Mouse (Mus musculus) layer of hippocampus, adult 18-20 months (tissue): ENCODE measurements around the gene Izumo2. TPM values are rescaled to one million over a fixed set of nuclear protein-coding genes. Genes with fewer than 3 reads are reported as not detected.
"Not testable (repeated sequence)": the region's sequence is repeated elsewhere in the genome, so short reads cannot be mapped to it uniquely, and the experiment has no call there.

Experiments
- DNase-seq, 2 experiments: peaks; one replicate each; pipeline ENCODE4 v3.0.0; 2022; ENCODE audit warnings: low spot score in 2 of 2
- total RNA-seq, 2 experiments: library from RNA; stranded (reverse); gene quantifications; 2 replicates each; pipeline ENCODE4 v1.2.3; 2021

Izumo2 gene
- total RNA-seq, 2 experiments from 2014 or later = not detected

- no peak for DNase-seq
These were observed 10.6 kb upstream of the Izumo2 start for GRCm38 (mm10) chr7:44697980-44698379.

- peak in 1 of 2 experiments; percentile 68 for DNase-seq
These were observed 6.6 kb upstream of the Izumo2 start for GRCm38 (mm10) chr7:44701921-44702320.

GRCm38 (mm10) chr7:44702985-44703384 lies 5.6 kb upstream of the Izumo2 start:
- no peak for DNase-seq

GRCm38 (mm10) chr7:44704363-44704762 lies 4.2 kb upstream of the Izumo2 start:
- peak in 1 of 2 experiments; percentile 57 for DNase-seq

- DNase-seq = no peak
These were observed 3.5 kb upstream of the Izumo2 start for GRCm38 (mm10) chr7:44705086-44705485.

- no peak for DNase-seq
These were observed 2.2 kb upstream of the Izumo2 start for GRCm38 (mm10) chr7:44706322-44706721.

- no peak for DNase-seq
These were observed 1.3 kb upstream of the Izumo2 start for GRCm38 (mm10) chr7:44707169-44707675.

GRCm38 (mm10) chr7:44708093-44708492 lies 449 bp upstream of the Izumo2 start:
- not testable (repeated sequence) for DNase-seq

- no peak for DNase-seq
These were observed 1.3 kb downstream of the Izumo2 start for GRCm38 (mm10) chr7:44709881-44710280.

GRCm38 (mm10) chr7:44722058-44722457 lies 13.5 kb downstream of the Izumo2 start:
- DNase-seq = no peak

- DNase-seq = peak in 1 of 2 experiments; percentile 19
These were observed 15.8 kb downstream of the Izumo2 start for GRCm38 (mm10) chr7:44724316-44724715.

- DNase-seq = peak in 1 of 2 experiments; percentile 15
These were observed 17.8 kb downstream of the Izumo2 start for GRCm38 (mm10) chr7:44726343-44726742.

GRCm38 (mm10) chr7:44727151-44727550 lies 18.6 kb downstream of the Izumo2 start:
- no peak for DNase-seq

GRCm38 (mm10) chr7:44728082-44728975 lies 19.8 kb downstream of the Izumo2 start:
- DNase-seq = no peak

GRCm38 (mm10) chr7:44733723-44734122 lies 25.2 kb downstream of the Izumo2 start:
- no peak for DNase-seq

GRCm38 (mm10) chr7:44741361-44741760 lies 32.8 kb downstream of the Izumo2 start:
- DNase-seq = no peak

- no peak for DNase-seq
These were observed 35.7 kb downstream of the Izumo2 start for GRCm38 (mm10) chr7:44744270-44744669.

GRCm38 (mm10) chr7:44745076-44745475 lies 36.5 kb downstream of the Izumo2 start:
- DNase-seq = peak; percentile 73 to 78

- no peak for DNase-seq
These were observed 38.6 kb downstream of the Izumo2 start for GRCm38 (mm10) chr7:44747115-44747514.

- DNase-seq = peak; percentile 95 to 98
These were observed 39.8 kb downstream of the Izumo2 start, which contains the start of gene Vrk3 for GRCm38 (mm10) chr7:44748101-44749044. Gene Vrk3 (plus strand): TSS chr7:44748413.

GRCm38 (mm10) chr7:44750950-44751349 lies 42.4 kb downstream of the Izumo2 start, which contains the start of gene Zfp473:
Gene Zfp473 (minus strand): TSS chr7:44751050.
- DNase-seq = not testable (repeated sequence)
